Mouse (Mus musculus): ENCODE results near the gene Lgals8. TPM values are rescaled to one million over a fixed set of nuclear protein-coding genes. Genes with fewer than 3 reads are reported as not detected.

The Lgals8 gene
- polyA plus RNA-seq, 1 experiment from 2014 or later: 19.7 TPM

DNA sequence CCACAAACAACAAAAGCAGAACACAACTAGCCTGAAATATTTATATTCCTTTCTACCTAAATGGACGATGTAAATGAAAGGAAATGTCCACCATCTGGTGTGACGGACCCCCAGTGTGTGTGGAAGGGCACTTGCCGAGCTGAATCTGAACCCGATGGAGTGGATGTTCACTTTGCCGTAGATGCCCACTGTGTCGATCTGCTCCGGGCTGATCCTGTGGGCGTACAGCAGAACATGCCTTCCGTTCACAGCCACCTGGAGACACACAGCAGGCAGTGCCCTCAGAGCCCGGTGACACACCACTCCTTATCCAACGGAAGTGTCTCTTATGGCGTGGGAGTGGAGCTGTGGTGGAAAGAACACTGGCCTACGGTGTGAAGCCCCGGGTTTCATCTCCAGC is 11.6 kb downstream of the Lgals8 start:
- Histone ChIP-seq H3K9ac (replicated peaks; ENCODE audit: low read length) (no peak overlapping the region), H3K4me1 (ENCODE audit: control insufficient read depth, insufficient read depth, low read length) (no peaks in the 10 kb centered on the region), H3K27ac (replicated peaks; ENCODE audit: low read depth, low read length) (no peak overlapping the region), H3K4me3 (replicated peaks; ENCODE audit: low read depth, low read length) (no peak overlapping the region), H3K9me3 (ENCODE audit: control insufficient read depth, low read length) (no peaks in the 10 kb centered on the region), H3K4me2 (ENCODE audit: low read length) (no peak overlapping the region), H3K27me3 (ENCODE audit: control insufficient read depth, insufficient read depth, low read length) (no peaks in the 10 kb centered on the region), H3K36me3 (ENCODE audit: control insufficient read depth, insufficient read depth, low read length) (peaks cover 17% of the 10 kb centered on the region)
- ATAC-seq (ENCODE audit: low FRiP score, low TSS enrichment) (no peak), DNase-seq (no peak)
- 90% methylated on average over 14 of the region's 14 CpGs for WGBS

- H3K9ac ChIP-seq (replicated peaks; ENCODE audit: low read length): no peak overlapping the region
- H3K9me3 ChIP-seq (ENCODE audit: control insufficient read depth, low read length): no peaks in the 10 kb centered on the region
- no peaks in the 10 kb centered on the region for H3K4me1 ChIP-seq (ENCODE audit: control insufficient read depth, insufficient read depth, low read length)
- H3K36me3 ChIP-seq (ENCODE audit: control insufficient read depth, insufficient read depth, low read length): peaks cover 49% of the 10 kb centered on the region
- DNase-seq (peak; percentile 16), ATAC-seq (ENCODE audit: low FRiP score, low TSS enrichment) (no peak)
- no peaks in the 10 kb centered on the region for H3K27me3 ChIP-seq (ENCODE audit: control insufficient read depth, insufficient read depth, low read length)
- H3K4me2 ChIP-seq (ENCODE audit: low read length): no peak overlapping the region
- 88% methylated on average over 2 of the region's 2 CpGs for WGBS
- H3K27ac ChIP-seq (replicated peaks; ENCODE audit: low read depth, low read length): no peak overlapping the region
- H3K4me3 ChIP-seq (replicated peaks; ENCODE audit: low read depth, low read length): no peak overlapping the region
Observed at GRCm38 (mm10) chr13:12442008-12442587, 22.6 kb downstream of the Lgals8 start.

DNA sequence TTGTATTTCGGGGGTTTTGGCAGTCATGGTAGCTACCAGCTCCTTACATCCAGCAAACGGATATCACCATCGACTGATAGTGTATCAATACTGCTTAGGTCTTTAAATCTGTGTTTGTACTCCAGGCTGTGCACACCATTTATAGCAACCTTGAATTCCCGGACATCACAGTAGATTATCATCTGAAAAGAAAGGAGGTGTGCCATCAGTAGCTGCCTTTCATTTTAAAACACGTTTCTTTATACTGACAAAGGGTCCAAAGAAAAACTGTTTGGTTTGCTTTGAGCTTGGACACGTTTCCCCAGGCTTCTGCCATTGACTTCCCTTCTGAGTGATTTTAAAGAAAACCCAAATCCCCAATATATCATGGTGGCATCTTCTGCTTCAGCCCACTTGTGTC is 23.9 kb downstream of the Lgals8 start:
- no peaks in the 10 kb centered on the region for H3K9me3 ChIP-seq (ENCODE audit: control insufficient read depth, low read length)
- H3K4me1 ChIP-seq (ENCODE audit: control insufficient read depth, insufficient read depth, low read length): no peaks in the 10 kb centered on the region
- DNase-seq (no peak), ATAC-seq (ENCODE audit: low FRiP score, low TSS enrichment) (no peak)
- H3K4me3 ChIP-seq (replicated peaks; ENCODE audit: low read depth, low read length): no peak overlapping the region
- WGBS: 87% methylated on average over 6 of the region's 6 CpGs
- H3K9ac ChIP-seq (replicated peaks; ENCODE audit: low read length): no peak overlapping the region
- peaks cover 55% of the 10 kb centered on the region for H3K36me3 ChIP-seq (ENCODE audit: control insufficient read depth, insufficient read depth, low read length)
- H3K27me3 ChIP-seq (ENCODE audit: control insufficient read depth, insufficient read depth, low read length): no peaks in the 10 kb centered on the region
- no peak overlapping the region for H3K4me2 ChIP-seq (ENCODE audit: low read length)
- no peak overlapping the region for H3K27ac ChIP-seq (replicated peaks; ENCODE audit: low read depth, low read length)

- H3K27me3 ChIP-seq (ENCODE audit: control insufficient read depth, insufficient read depth, low read length): no peaks in the 10 kb centered on the region
- H3K4me3 ChIP-seq (replicated peaks; ENCODE audit: low read depth, low read length): no peak overlapping the region
- H3K36me3 ChIP-seq (ENCODE audit: control insufficient read depth, insufficient read depth, low read length): peaks cover 63% of the 10 kb centered on the region
- no peaks in the 10 kb centered on the region for H3K9me3 ChIP-seq (ENCODE audit: control insufficient read depth, low read length)
- WGBS: 84% methylated on average over 3 of the region's 3 CpGs
- H3K4me2 ChIP-seq (ENCODE audit: low read length): no peak overlapping the region
- H3K27ac ChIP-seq (replicated peaks; ENCODE audit: low read depth, low read length): no peak overlapping the region
- DNase-seq (no peak), ATAC-seq (ENCODE audit: low FRiP score, low TSS enrichment) (no peak)
- no peak overlapping the region for H3K9ac ChIP-seq (replicated peaks; ENCODE audit: low read length)
- H3K4me1 ChIP-seq (ENCODE audit: control insufficient read depth, insufficient read depth, low read length): no peaks in the 10 kb centered on the region
Observed at GRCm38 (mm10) chr13:12439586-12439985, 25.2 kb downstream of the Lgals8 start.

DNA sequence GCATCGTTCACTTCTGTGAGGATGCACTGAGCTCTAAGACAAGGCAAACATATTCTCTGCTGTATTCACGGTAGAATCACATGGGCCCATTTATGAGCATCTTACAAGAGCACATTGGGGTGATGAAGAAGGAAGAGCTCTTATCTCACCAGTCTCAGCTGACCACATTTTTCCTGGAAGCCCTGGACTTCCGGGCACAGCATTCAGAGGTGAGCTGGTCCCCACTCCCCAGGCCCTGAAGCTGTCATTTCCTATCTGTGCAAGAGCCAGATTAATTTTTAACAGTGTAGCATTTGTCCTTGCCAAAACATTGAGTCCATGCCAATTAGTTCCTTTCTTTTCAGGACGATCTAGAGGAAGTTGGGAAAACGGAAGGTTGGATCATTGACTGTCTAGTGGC is 30.9 kb downstream of the Lgals8 start:
- H3K27ac ChIP-seq (replicated peaks; ENCODE audit: low read depth, low read length): no peak overlapping the region
- H3K9me3 ChIP-seq (ENCODE audit: control insufficient read depth, low read length): no peaks in the 10 kb centered on the region
- 92% methylated on average over 5 of the region's 5 CpGs for WGBS
- H3K4me2 ChIP-seq (ENCODE audit: low read length): no peak overlapping the region
- no peaks in the 10 kb centered on the region for H3K27me3 ChIP-seq (ENCODE audit: control insufficient read depth, insufficient read depth, low read length)
- DNase-seq (no peak), ATAC-seq (ENCODE audit: low FRiP score, low TSS enrichment) (no peak)
- no peaks in the 10 kb centered on the region for H3K4me1 ChIP-seq (ENCODE audit: control insufficient read depth, insufficient read depth, low read length)
- no peak overlapping the region for H3K9ac ChIP-seq (replicated peaks; ENCODE audit: low read length)
- H3K4me3 ChIP-seq (replicated peaks; ENCODE audit: low read depth, low read length): no peak overlapping the region
- peaks cover 95% of the 10 kb centered on the region for H3K36me3 ChIP-seq (ENCODE audit: control insufficient read depth, insufficient read depth, low read length)

DNA sequence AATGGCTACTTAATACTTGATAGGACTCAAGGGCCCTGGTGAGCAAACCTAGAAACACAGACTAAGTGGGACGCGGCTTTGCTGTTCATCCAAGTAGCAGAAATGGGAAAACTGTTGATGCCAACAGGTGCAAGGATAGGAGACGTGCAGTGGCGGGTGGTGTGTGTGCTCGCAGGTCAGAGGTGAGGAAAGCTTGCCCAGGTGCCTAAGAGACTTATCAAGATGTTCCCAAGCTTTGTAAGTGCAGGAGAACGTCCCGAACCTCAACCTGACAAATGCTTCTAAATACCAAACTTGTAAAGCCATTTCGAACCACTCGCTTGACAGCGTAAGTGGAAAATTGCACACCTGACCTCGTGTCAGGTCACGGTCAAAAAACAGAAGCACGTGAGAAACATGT is 36.2 kb downstream of the Lgals8 start:
- WGBS: 97% methylated on average over 13 of the region's 13 CpGs
- no peak for ATAC-seq (ENCODE audit: low FRiP score, low TSS enrichment)

GRCm38 (mm10) chr13:12420596-12420995 is 44.1 kb downstream of the Lgals8 start:
- no peak overlapping the region for H3K9ac ChIP-seq (replicated peaks; ENCODE audit: low read length)
- H3K4me1 ChIP-seq (ENCODE audit: control insufficient read depth, insufficient read depth, low read length): no peaks in the 10 kb centered on the region
- peaks cover 92% of the 10 kb centered on the region for H3K36me3 ChIP-seq (ENCODE audit: control insufficient read depth, insufficient read depth, low read length)
- H3K9me3 ChIP-seq (ENCODE audit: control insufficient read depth, low read length): no peaks in the 10 kb centered on the region
- H3K4me2 ChIP-seq (ENCODE audit: low read length): no peak overlapping the region
- 96% methylated on average over 9 of the region's 9 CpGs for WGBS
- no peak for ATAC-seq (ENCODE audit: low FRiP score, low TSS enrichment)
- H3K27ac ChIP-seq (replicated peaks; ENCODE audit: low read depth, low read length): no peak overlapping the region
- no peak overlapping the region for H3K4me3 ChIP-seq (replicated peaks; ENCODE audit: low read depth, low read length)
- DNase-seq: no peak
- no peaks in the 10 kb centered on the region for H3K27me3 ChIP-seq (ENCODE audit: control insufficient read depth, insufficient read depth, low read length)

More for the DNA sequence above, 36.2 kb downstream of the Lgals8 start:
- no peaks in the 10 kb centered on the region for H3K9me3 ChIP-seq (ENCODE audit: control insufficient read depth, low read length)
- no peak overlapping the region for H3K4me2 ChIP-seq (ENCODE audit: low read length)
- H3K4me3 ChIP-seq (replicated peaks; ENCODE audit: low read depth, low read length): no peak overlapping the region
- H3K36me3 ChIP-seq (ENCODE audit: control insufficient read depth, insufficient read depth, low read length): peaks cover 96% of the 10 kb centered on the region
- no peaks in the 10 kb centered on the region for H3K4me1 ChIP-seq (ENCODE audit: control insufficient read depth, insufficient read depth, low read length)
- H3K27me3 ChIP-seq (ENCODE audit: control insufficient read depth, insufficient read depth, low read length): no peaks in the 10 kb centered on the region
- no peak for DNase-seq
- no peak overlapping the region for H3K27ac ChIP-seq (replicated peaks; ENCODE audit: low read depth, low read length)
- H3K9ac ChIP-seq (replicated peaks; ENCODE audit: low read length): no peak overlapping the region

DNA sequence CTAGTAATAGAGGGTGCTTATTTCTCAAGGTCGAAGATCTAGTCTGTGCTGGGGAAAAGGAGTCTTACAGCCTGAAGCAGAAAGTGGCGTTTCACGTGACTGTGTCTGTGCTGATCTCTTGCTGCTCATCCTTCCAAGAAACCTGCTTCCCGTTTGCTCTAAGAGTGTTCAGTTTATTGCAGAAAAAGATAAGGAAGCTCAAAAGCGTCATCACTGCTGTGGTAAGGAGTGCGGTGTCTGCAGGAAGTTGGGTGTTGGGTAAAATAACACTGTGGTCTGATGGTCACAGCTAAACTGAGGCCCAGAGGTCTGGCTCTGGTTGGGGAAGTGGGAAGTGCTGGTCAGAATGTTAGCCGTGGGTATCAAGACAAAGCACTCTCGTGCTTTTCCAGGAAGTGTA is 52.7 kb downstream of the Lgals8 start:
- Histone ChIP-seq H3K4me2 (ENCODE audit: low read length) (no peak overlapping the region), H3K4me1 (ENCODE audit: control insufficient read depth, insufficient read depth, low read length) (no peaks in the 10 kb centered on the region), H3K36me3 (ENCODE audit: control insufficient read depth, insufficient read depth, low read length) (peaks cover 88% of the 10 kb centered on the region), H3K27me3 (ENCODE audit: control insufficient read depth, insufficient read depth, low read length) (no peaks in the 10 kb centered on the region), H3K4me3 (replicated peaks; ENCODE audit: low read depth, low read length) (no peak overlapping the region), H3K9ac (replicated peaks; ENCODE audit: low read length) (no peak overlapping the region), H3K27ac (replicated peaks; ENCODE audit: low read depth, low read length) (no peak overlapping the region), H3K9me3 (ENCODE audit: control insufficient read depth, low read length) (no peaks in the 10 kb centered on the region)
- no peak for DNase-seq
- no peak for ATAC-seq (ENCODE audit: low FRiP score, low TSS enrichment)
- WGBS: 93% methylated on average over 8 of the region's 8 CpGs

DNA sequence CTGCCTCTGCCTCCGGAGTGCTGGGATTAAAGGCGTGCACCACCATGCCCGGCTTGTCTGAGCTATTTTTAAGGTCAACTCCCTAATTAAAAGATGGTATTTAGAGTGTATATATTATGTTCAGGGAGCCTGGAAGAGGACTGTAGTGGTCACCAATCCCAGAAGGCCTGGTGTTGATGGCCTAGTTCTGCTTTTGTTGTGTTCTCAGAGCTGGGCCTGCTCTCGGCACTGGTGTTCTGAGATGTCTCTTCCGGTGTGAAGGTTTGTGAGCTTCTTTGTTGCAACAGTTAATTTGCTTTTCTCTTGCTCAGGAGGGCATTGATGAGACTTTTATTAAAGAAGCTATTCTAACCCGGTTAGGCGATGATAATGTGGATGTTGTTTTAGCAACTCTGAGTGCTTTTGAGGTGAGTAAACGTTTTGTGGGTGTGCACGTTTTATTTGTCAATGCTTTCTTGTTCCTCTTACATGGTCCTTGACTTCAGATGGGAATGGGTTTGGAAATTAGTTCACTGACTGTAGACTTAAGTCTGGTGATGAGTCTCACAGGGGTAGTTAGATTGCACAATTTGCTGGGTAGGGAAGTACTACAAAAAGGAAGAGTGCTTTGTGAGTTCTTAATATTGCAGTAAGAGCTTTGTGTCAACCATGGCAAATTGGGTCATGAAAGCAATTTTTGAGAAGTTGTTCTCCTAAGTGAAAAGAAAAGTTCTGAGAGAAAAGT is 56.2 kb downstream of the Lgals8 start:
- ATAC-seq (ENCODE audit: low FRiP score, low TSS enrichment) (no peak), DNase-seq (no peak)
- no peaks in the 10 kb centered on the region for H3K27me3 ChIP-seq (ENCODE audit: control insufficient read depth, insufficient read depth, low read length)
- no peak overlapping the region for H3K27ac ChIP-seq (replicated peaks; ENCODE audit: low read depth, low read length)
- no peak overlapping the region for H3K4me3 ChIP-seq (replicated peaks; ENCODE audit: low read depth, low read length)
- peaks cover 76% of the 10 kb centered on the region for H3K36me3 ChIP-seq (ENCODE audit: control insufficient read depth, insufficient read depth, low read length)
- 97% methylated on average over 9 of the region's 9 CpGs for WGBS
- H3K9ac ChIP-seq (replicated peaks; ENCODE audit: low read length): no peak overlapping the region
- no peak overlapping the region for H3K4me2 ChIP-seq (ENCODE audit: low read length)
- no peaks in the 10 kb centered on the region for H3K9me3 ChIP-seq (ENCODE audit: control insufficient read depth, low read length)
- no peaks in the 10 kb centered on the region for H3K4me1 ChIP-seq (ENCODE audit: control insufficient read depth, insufficient read depth, low read length)
